Mouse (Mus musculus): ENCODE results near the gene Siva1. TPM values are rescaled to one million over a fixed set of nuclear protein-coding genes. Genes with fewer than 3 reads are reported as not detected.

The Siva1 gene
- polyA plus RNA-seq, 1 experiment from 2014 or later = 66.3 TPM

- Histone ChIP-seq H3K4me2 (peak overlapping the region; percentile 93), H3K4me3 (peak overlapping the region; percentile 69), H3K9me3 (no peaks in the 10 kb centered on the region), H3K9ac (peak overlapping the region; percentile 76), H3K27me3 (no peaks in the 10 kb centered on the region), H3K27ac (replicated peaks) (no peak overlapping the region), H3K36me3 (peaks cover 41% of the 10 kb centered on the region), H3K4me1 (replicated peaks) (peaks cover 28% of the 10 kb centered on the region)
- ATAC-seq (ENCODE audit: low read depth) = no peak
- 48% methylated on average over 6 of the region's 6 CpGs for WGBS
These were observed 1.7 kb downstream of the Siva1 start for GRCm38 (mm10) chr12:112646139-112646538.

GRCm38 (mm10) chr12:112648081-112648480 lies 3.6 kb downstream of the Siva1 start:
- ATAC-seq (ENCODE audit: low read depth) = no peak
- Histone ChIP-seq H3K9ac (no peak overlapping the region), H3K9me3 (no peaks in the 10 kb centered on the region), H3K4me1 (replicated peaks) (peaks cover 28% of the 10 kb centered on the region), H3K36me3 (peaks cover 58% of the 10 kb centered on the region), H3K4me2 (no peak overlapping the region), H3K27me3 (no peaks in the 10 kb centered on the region), H3K27ac (replicated peaks) (no peak overlapping the region), H3K4me3 (no peak overlapping the region)
- 98% methylated on average over 5 of the region's 5 CpGs for WGBS

- WGBS = 84% methylated on average over 5 of the region's 5 CpGs
- Histone ChIP-seq H3K4me3 (no peak overlapping the region), H3K9me3 (no peaks in the 10 kb centered on the region), H3K4me1 (replicated peaks) (peaks cover 13% of the 10 kb centered on the region), H3K27me3 (no peaks in the 10 kb centered on the region), H3K9ac (no peak overlapping the region), H3K27ac (replicated peaks) (no peak overlapping the region), H3K4me2 (no peak overlapping the region), H3K36me3 (peaks cover 95% of the 10 kb centered on the region)
- ATAC-seq (ENCODE audit: low read depth) = no peak
These were observed 7.4 kb downstream of the Siva1 start for GRCm38 (mm10) chr12:112651778-112652439.

GRCm38 (mm10) chr12:112653157-112653824 lies 8.8 kb downstream of the Siva1 start:
- Histone ChIP-seq H3K9ac (no peak overlapping the region), H3K9me3 (no peaks in the 10 kb centered on the region), H3K36me3 (peaks cover 96% of the 10 kb centered on the region), H3K4me3 (no peak overlapping the region), H3K27me3 (no peaks in the 10 kb centered on the region), H3K27ac (replicated peaks) (no peak overlapping the region; the same call in 1 of the 2 replicates), H3K4me1 (replicated peaks) (peaks cover 12% of the 10 kb centered on the region), H3K4me2 (no peak overlapping the region)
- ATAC-seq (ENCODE audit: low read depth) = peak; percentile 51; the same call in 1 of the 2 replicates
- 48% methylated on average over 7 of the region's 7 CpGs for WGBS

- H3K27me3 ChIP-seq = no peaks in the 10 kb centered on the region
- no peak for ATAC-seq (ENCODE audit: low read depth)
- H3K4me2 ChIP-seq = no peak overlapping the region
- no peak overlapping the region for H3K4me3 ChIP-seq
- H3K9ac ChIP-seq = no peak overlapping the region
- 0 out of 2 replicates have a peak overlapping the region, but pooled peaks have one; percentile 11 for H3K27ac ChIP-seq (replicated peaks)
- H3K36me3 ChIP-seq = peaks cover 96% of the 10 kb centered on the region
- H3K4me1 ChIP-seq (replicated peaks) = peaks cover 19% of the 10 kb centered on the region
- no peaks in the 10 kb centered on the region for H3K9me3 ChIP-seq
- 83% methylated on average over 5 of the region's 5 CpGs for WGBS
These were observed 9.6 kb downstream of the Siva1 start for GRCm38 (mm10) chr12:112654076-112654475.

GRCm38 (mm10) chr12:112658619-112659018 lies 14.1 kb downstream of the Siva1 start:
- H3K27ac ChIP-seq (replicated peaks) = 0 out of 2 replicates have a peak overlapping the region, but pooled peaks have one; percentile 5
- H3K9ac ChIP-seq = 0 out of 2 replicates have a peak overlapping the region, but pooled peaks have one; percentile 5
- no peaks in the 10 kb centered on the region for H3K27me3 ChIP-seq
- no peak overlapping the region for H3K4me2 ChIP-seq
- 93% methylated on average over 7 of the region's 7 CpGs for WGBS
- no peaks in the 10 kb centered on the region for H3K9me3 ChIP-seq
- no peak overlapping the region for H3K4me3 ChIP-seq
- peaks cover 59% of the 10 kb centered on the region for H3K4me1 ChIP-seq (replicated peaks)
- ATAC-seq (ENCODE audit: low read depth) = no peak
- H3K36me3 ChIP-seq = peaks cover 95% of the 10 kb centered on the region

- Histone ChIP-seq H3K36me3 (peaks cover 90% of the 10 kb centered on the region), H3K9ac (no peak overlapping the region), H3K27ac (replicated peaks) (0 out of 2 replicates have a peak overlapping the region, but pooled peaks have one; percentile 5), H3K4me1 (replicated peaks) (peaks cover 60% of the 10 kb centered on the region), H3K4me3 (no peak overlapping the region), H3K27me3 (no peaks in the 10 kb centered on the region), H3K9me3 (no peaks in the 10 kb centered on the region), H3K4me2 (no peak overlapping the region)
- WGBS = 79% methylated on average over 6 of the region's 6 CpGs
- ATAC-seq (ENCODE audit: low read depth) = no peak
These were observed 14.6 kb downstream of the Siva1 start for GRCm38 (mm10) chr12:112659109-112659508.

GRCm38 (mm10) chr12:112660576-112661326 lies 16.3 kb downstream of the Siva1 start:
- H3K36me3 ChIP-seq = peaks cover 78% of the 10 kb centered on the region
- peak overlapping the region; percentile 96 for H3K27ac ChIP-seq (replicated peaks)
- no peaks in the 10 kb centered on the region for H3K9me3 ChIP-seq
- H3K9ac ChIP-seq = peak overlapping the region; percentile 48; the same call in 1 of the 2 replicates
- peak overlapping the region; percentile 30 for H3K4me2 ChIP-seq
- H3K4me3 ChIP-seq = no peak overlapping the region
- WGBS = 33% methylated on average over 5 of the region's 5 CpGs
- peaks cover 73% of the 10 kb centered on the region for H3K4me1 ChIP-seq (replicated peaks)
- ATAC-seq (ENCODE audit: low read depth) = peak; percentile 19
- H3K27me3 ChIP-seq = no peaks in the 10 kb centered on the region

GRCm38 (mm10) chr12:112661327-112661605 lies 16.8 kb downstream of the Siva1 start:
- Histone ChIP-seq H3K27me3 (no peaks in the 10 kb centered on the region), H3K9me3 (no peaks in the 10 kb centered on the region), H3K36me3 (peaks cover 73% of the 10 kb centered on the region), H3K4me2 (peak overlapping the region; percentile 30; the same call in 1 of the 2 replicates), H3K27ac (replicated peaks) (peak overlapping the region; percentile 96), H3K4me1 (replicated peaks) (peaks cover 78% of the 10 kb centered on the region), H3K4me3 (no peak overlapping the region), H3K9ac (peak overlapping the region; percentile 48; the same call in 1 of the 2 replicates)
- ATAC-seq (ENCODE audit: low read depth) = no peak
- 79% methylated on average over 3 of the region's 3 CpGs for WGBS

- H3K4me2 ChIP-seq = no peak overlapping the region
- 80% methylated on average over 9 of the region's 9 CpGs for whole genome bisulfite sequencing
These were observed 17.4 kb downstream of the Siva1 start for GRCm38 (mm10) chr12:112661851-112662250.

GRCm38 (mm10) chr12:112663303-112663702 lies 18.8 kb downstream of the Siva1 start:
- H3K4me3 ChIP-seq = no peak overlapping the region
- H3K36me3 ChIP-seq = peaks cover 67% of the 10 kb centered on the region
- no peaks in the 10 kb centered on the region for H3K27me3 ChIP-seq

More at GRCm38 (mm10) chr12:112661851-112662250, 17.4 kb downstream of the Siva1 start:
- H3K27ac ChIP-seq (replicated peaks) = peak overlapping the region; percentile 96
- ATAC-seq (ENCODE audit: low read depth) = no peak
- H3K4me3 ChIP-seq = no peak overlapping the region
- peaks cover 67% of the 10 kb centered on the region for H3K36me3 ChIP-seq
- no peaks in the 10 kb centered on the region for H3K27me3 ChIP-seq
- no peaks in the 10 kb centered on the region for H3K9me3 ChIP-seq
- H3K4me1 ChIP-seq (replicated peaks) = peaks cover 84% of the 10 kb centered on the region
- peak overlapping the region; percentile 13; the same call in 1 of the 2 replicates for H3K9ac ChIP-seq

GRCm38 (mm10) chr12:112663716-112664115 lies 19.2 kb downstream of the Siva1 start:
- Histone ChIP-seq H3K4me1 (replicated peaks) (peaks cover 99% of the 10 kb centered on the region), H3K9me3 (no peaks in the 10 kb centered on the region), H3K36me3 (peaks cover 67% of the 10 kb centered on the region), H3K27me3 (no peaks in the 10 kb centered on the region), H3K4me2 (peak overlapping the region; percentile 42), H3K9ac (peak overlapping the region; percentile 60), H3K4me3 (0 out of 2 replicates have a peak overlapping the region, but pooled peaks have one; percentile 8), H3K27ac (replicated peaks) (peak overlapping the region; percentile 96)
- WGBS = 40% methylated on average over 12 of the region's 12 CpGs
- ATAC-seq (ENCODE audit: low read depth) = peak; percentile 42

More at GRCm38 (mm10) chr12:112663303-112663702, 18.8 kb downstream of the Siva1 start:
- no peak for ATAC-seq (ENCODE audit: low read depth)
- Histone ChIP-seq H3K9me3 (no peaks in the 10 kb centered on the region), H3K4me1 (replicated peaks) (peaks cover 98% of the 10 kb centered on the region), H3K27ac (replicated peaks) (peak overlapping the region; percentile 96), H3K9ac (peak overlapping the region; percentile 60), H3K4me2 (peak overlapping the region; percentile 42)
- WGBS = 57% methylated on average over 11 of the region's 11 CpGs
